Mouse (Mus musculus) kidney, adult 10 weeks (tissue): ENCODE measurements around the gene Olfr1275. TPM values are rescaled to one million over a fixed set of nuclear protein-coding genes. Genes with fewer than 3 reads are reported as not detected.

Source experiments
- polyA plus RNA-seq: library from polyadenylated mRNA; stranded (reverse); fragments of 350-450 nt; fragmentation: Illumina TruSeq; extraction: RNeasy Lipid Tissue Mini Kit (QIAGEN cat#74804); gene quantifications from one replicate; pipeline ENCODE4 v1.2.3, GENCODE M21; 2014; ENCODE audit warnings: low read depth, low replicate concordance

Gene Olfr1275
- not detected for polyA plus RNA-seq

GRCm38 (mm10) chr2:111235186-111235585 lies at the start of gene Olfr1275:
Gene Olfr1275, minus strand, starts transcription at chr2:111235286.

GRCm38 (mm10) chr2:111274006-111274405 lies 38.9 kb upstream of the Olfr1275 start, which contains the start of gene Olfr1277:
Gene Olfr1277, minus strand, starts transcription at chr2:111274106.

GRCm38 (mm10) chr2:111254216-111254615 lies 19.1 kb upstream of the Olfr1275 start, which contains the start of gene Olfr1276:
Gene Olfr1276, plus strand, starts transcription at chr2:111254516.

GRCm38 (mm10) chr2:111229502-111229901 lies 5.6 kb downstream of the Olfr1275 start, which contains the start of gene 4930430A15Rik:
Gene 4930430A15Rik, minus strand, starts transcription at chr2:111229602.

Other genes starting within 250 kb of the Olfr1275 start
- not detected for gene Gm13941, start 129.3 kb downstream of the Olfr1275 start, polyA plus RNA-seq
- not detected for gene Gm15130, start 82.3 kb downstream of the Olfr1275 start, polyA plus RNA-seq
- not detected for gene 4930430A15Rik, start 5.7 kb downstream of the Olfr1275 start, polyA plus RNA-seq
- gene Olfr1276, start 19.2 kb upstream of the Olfr1275 start, polyA plus RNA-seq = not detected
- not detected for gene Olfr1277, start 38.8 kb upstream of the Olfr1275 start, polyA plus RNA-seq
- not detected for gene Olfr1278, start 54.9 kb upstream of the Olfr1275 start, polyA plus RNA-seq
- gene Olfr1279, start 65.3 kb upstream of the Olfr1275 start, polyA plus RNA-seq = not detected
- gene Olfr1280, start 78.7 kb upstream of the Olfr1275 start, polyA plus RNA-seq = not detected
- not detected for gene Olfr1281, start 91.2 kb upstream of the Olfr1275 start, polyA plus RNA-seq
- not detected for gene Olfr1282, start 100.8 kb upstream of the Olfr1275 start, polyA plus RNA-seq
- not detected for gene Olfr1283, start 131.5 kb upstream of the Olfr1275 start, polyA plus RNA-seq
- gene Olfr1284, start 140.2 kb upstream of the Olfr1275 start, polyA plus RNA-seq = not detected
- gene Olfr1286, start 187.8 kb upstream of the Olfr1275 start, polyA plus RNA-seq = not detected
- not detected for gene Olfr1287, start 213.9 kb upstream of the Olfr1275 start, polyA plus RNA-seq
- not detected for gene Olfr1288, start 238.8 kb upstream of the Olfr1275 start, polyA plus RNA-seq
- not detected for gene Olfr1289, start 245.5 kb upstream of the Olfr1275 start, polyA plus RNA-seq